Comparison of ENCODE assay signal across 8 mouse cellular contexts in genomic region chr6:100732376-100733021, GRCm38 (mm10). TPM values are rescaled to one million over a fixed set of nuclear protein-coding genes. Genes with fewer than 3 reads are reported as not detected.
DNase-seq lines count a peak whose midpoint lies in the region; ATAC-seq lines count a peak whose summit lies in the region.

No protein-coding gene starts in this region.

- WGBS in intestine, embryonic 15.5 days, result 52% methylated on average over 12 of the region's 12 CpGs

- no peaks in the 10 kb centered on the region for H3K4me1 ChIP-seq in intestine, embryonic 15.5 days (replicated peaks)

- H3K4me2 ChIP-seq in intestine, embryonic 15.5 days (replicated peaks), result no peak overlapping the region

- no peak overlapping the region for H3K9ac ChIP-seq in intestine, embryonic 15.5 days

- H3K27me3 ChIP-seq in intestine, embryonic 15.5 days (replicated peaks), result no peaks in the 10 kb centered on the region

- no peak overlapping the region for H3K4me3 ChIP-seq in intestine, embryonic 15.5 days (replicated peaks)

- no peaks in the 10 kb centered on the region for H3K9me3 ChIP-seq in intestine, embryonic 15.5 days

- no peak for ATAC-seq in intestine, embryonic 15.5 days

- no peaks in the 10 kb centered on the region for H3K36me3 ChIP-seq in intestine, embryonic 15.5 days

- DNase-seq in 3134 (ENCODE audit: extremely low read depth, insufficient read length, low spot score), result peak; percentile 20
- DNase-seq in embryo, embryonic 10 days (ENCODE audit: low spot score), result peak; percentile 63
- peak; percentile 60 for DNase-seq in gastrocnemius, postnatal 25 days
- DNase-seq in left cerebral cortex, adult 8-10 months (ENCODE audit: low spot score in 2 of 2), result peak; percentile 7 to 80
- DNase-seq in right cerebral cortex, postnatal 10 days (ENCODE audit: low spot score in 2 of 2), result peak; percentile 47 to 76
- DNase-seq in spleen, adult 12 weeks (ENCODE audit: low spot score), result no peak
- DNase-seq in kidney, postnatal 14 days, result no peak

- no peak overlapping the region for H3K27ac ChIP-seq in intestine, embryonic 15.5 days

RNA-seq across cellular contexts. Expression of gene Gxylt2, which starts 28.0 kb away (rescaled TPM):
- total RNA-seq in gastrocnemius, postnatal 25 days (2021), result 1 to 10 TPM in 1 of 2 experiments, under 1 TPM in 1; 0.92 to 2.4 TPM
- total RNA-seq in left cerebral cortex, adult 8-10 months (2022), result 1 to 10 TPM in 1 of 4 experiments, under 1 TPM in 3; 0.72 to 1.7 (median 0.86) TPM
- 0.87 and 1.1 TPM in 2 replicates for polyA plus RNA-seq in intestine, embryonic 15.5 days (2015; fragmentation: Nextera tagmentation; extraction: Ambion mirVana)

Comparison
In these comparisons a context has a peak if more than half of its experiments do, and no peak if none do; other contexts are left out.
1. DNase-seq: peak in 3134 (single experiment), embryo, embryonic 10 days (single experiment), gastrocnemius, postnatal 25 days (single experiment), left cerebral cortex, adult 8-10 months (2 of 2) and right cerebral cortex, postnatal 10 days (2 of 2); none in spleen, adult 12 weeks (single experiment) and kidney, postnatal 14 days (single experiment).